Mouse (Mus musculus) erythroid progenitor cell, adult 5-6 weeks (primary cell): ENCODE results near the gene Mpeg1. TPM values are rescaled to one million over a fixed set of nuclear protein-coding genes. Genes with fewer than 3 reads are reported as not detected.

ENCODE experiments used
- ATAC-seq: replicated peaks from 2 replicates; pipeline ENCODE4 v1.8.0; 2016; ENCODE audit warnings: moderate number of reproducible peaks, mild to moderate bottlenecking, moderate TSS enrichment, inconsistent platforms; ENCODE audit not compliant: poor library complexity, low FRiP score, severe bottlenecking
- total RNA-seq, 2 experiments: library from RNA; stranded (forward) in 1 of 2; stranded (reverse) in 1 of 2; fragments of 150-400 nt in 1 of 2; fragments of 186-747, 209-891 nt in 1 of 2; gene quantifications; 2 replicates each; pipeline versions ENCODE4 v1.2.3 to v1.2.4; 2015 to 2017; ENCODE audit warnings: low replicate concordance in 2 of 2

Gene Mpeg1
- total RNA-seq, 2 experiments from 2014 or later: 23.0 to 61.6 TPM

GRCm38 (mm10) chr19:12488969-12489674 is 28.5 kb downstream of the Mpeg1 start:
- no peak for ATAC-seq

- no peak for ATAC-seq
These were observed 29.3 kb downstream of the Mpeg1 start for GRCm38 (mm10) chr19:12489675-12490570.

GRCm38 (mm10) chr19:12491636-12492035 is 31.1 kb downstream of the Mpeg1 start:
- no peak for ATAC-seq

GRCm38 (mm10) chr19:12493453-12494186 is 33.0 kb downstream of the Mpeg1 start:
- ATAC-seq: no peak

- no peak for ATAC-seq
These were observed 33.5 kb downstream of the Mpeg1 start for GRCm38 (mm10) chr19:12494187-12494458.

- ATAC-seq: no peak
These were observed 34.5 kb downstream of the Mpeg1 start for GRCm38 (mm10) chr19:12494972-12495535.

GRCm38 (mm10) chr19:12496241-12496640 is 35.7 kb downstream of the Mpeg1 start:
- ATAC-seq: no peak

GRCm38 (mm10) chr19:12497909-12498308 is 37.3 kb downstream of the Mpeg1 start:
- ATAC-seq: no peak

GRCm38 (mm10) chr19:12498321-12498720 is 37.7 kb downstream of the Mpeg1 start:
- ATAC-seq: no peak

- ATAC-seq: no peak
These were observed 38.4 kb downstream of the Mpeg1 start for GRCm38 (mm10) chr19:12498941-12499340.

- no peak for ATAC-seq
These were observed 38.9 kb downstream of the Mpeg1 start for GRCm38 (mm10) chr19:12499485-12499884.

GRCm38 (mm10) chr19:12500124-12500523 is 39.5 kb downstream of the Mpeg1 start:
- ATAC-seq: no peak

- no peak for ATAC-seq
These were observed 40.3 kb downstream of the Mpeg1 start for GRCm38 (mm10) chr19:12500881-12501311.

GRCm38 (mm10) chr19:12501370-12502347 is 41.1 kb downstream of the Mpeg1 start, which contains the start of gene Dtx4:
Dtx4 (minus strand) TSS chr19:12501454.
- peak; percentile 83 for ATAC-seq

- no peak for ATAC-seq
These were observed 42.2 kb downstream of the Mpeg1 start for GRCm38 (mm10) chr19:12502756-12503155.

GRCm38 (mm10) chr19:12514621-12515020 is 54.0 kb downstream of the Mpeg1 start:
- ATAC-seq: no peak
